Mouse (Mus musculus) lung, postnatal 14 days (tissue): ENCODE results near the gene Ephb1.
A peak's percentile ranks its signal among the peaks of the same experiment; 100 is the strongest.

Experiments used
- DNase-seq: peaks from one replicate; pipeline ENCODE4 v3.0.0; 2021

The Ephb1 gene

DNA sequence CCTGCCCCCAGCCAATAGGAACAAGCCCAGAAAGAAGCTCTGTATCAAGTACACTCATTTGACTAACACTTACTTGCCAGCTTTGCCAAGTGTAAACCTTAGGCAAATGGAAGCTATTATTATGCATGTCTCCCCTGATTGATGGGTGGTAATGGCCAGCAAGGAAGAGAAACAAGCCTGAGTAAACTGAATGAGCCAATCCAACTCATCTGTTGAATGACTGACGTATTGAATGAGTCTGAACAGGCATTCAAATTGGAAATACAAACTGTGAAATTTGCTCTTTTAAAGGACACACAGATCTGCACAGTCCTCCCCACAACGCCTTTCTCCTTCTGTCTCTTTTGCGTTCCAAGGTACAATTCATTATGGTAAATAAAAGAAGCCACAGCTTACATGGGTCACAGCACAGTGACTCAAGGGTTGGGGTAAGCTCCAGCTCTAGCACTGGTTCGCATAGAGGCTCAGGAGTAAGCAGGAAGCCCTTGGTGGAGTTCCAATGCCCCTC, 119.0 kb downstream of the Ephb1 start:
- DNase-seq = no peak

DNA sequence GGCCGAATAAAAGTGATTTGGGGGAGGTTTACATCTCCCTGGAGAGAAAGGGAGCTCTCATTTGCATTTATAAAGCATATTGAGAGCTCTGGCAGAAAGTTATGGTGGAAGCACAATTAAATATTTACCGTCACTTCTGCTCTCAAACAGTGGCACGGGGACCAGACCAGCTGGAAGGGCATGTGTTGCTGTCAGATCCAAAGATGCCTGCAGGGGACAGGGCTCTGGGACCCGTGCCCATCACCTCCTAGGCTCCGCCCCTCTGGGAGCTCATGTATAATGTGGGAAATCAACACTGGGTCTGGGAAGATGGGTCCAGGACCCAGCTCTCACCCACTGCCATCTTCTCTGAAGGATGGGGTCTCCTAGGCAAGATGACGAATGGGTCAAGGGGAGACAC, 123.2 kb downstream of the Ephb1 start:
- no peak for DNase-seq

DNA sequence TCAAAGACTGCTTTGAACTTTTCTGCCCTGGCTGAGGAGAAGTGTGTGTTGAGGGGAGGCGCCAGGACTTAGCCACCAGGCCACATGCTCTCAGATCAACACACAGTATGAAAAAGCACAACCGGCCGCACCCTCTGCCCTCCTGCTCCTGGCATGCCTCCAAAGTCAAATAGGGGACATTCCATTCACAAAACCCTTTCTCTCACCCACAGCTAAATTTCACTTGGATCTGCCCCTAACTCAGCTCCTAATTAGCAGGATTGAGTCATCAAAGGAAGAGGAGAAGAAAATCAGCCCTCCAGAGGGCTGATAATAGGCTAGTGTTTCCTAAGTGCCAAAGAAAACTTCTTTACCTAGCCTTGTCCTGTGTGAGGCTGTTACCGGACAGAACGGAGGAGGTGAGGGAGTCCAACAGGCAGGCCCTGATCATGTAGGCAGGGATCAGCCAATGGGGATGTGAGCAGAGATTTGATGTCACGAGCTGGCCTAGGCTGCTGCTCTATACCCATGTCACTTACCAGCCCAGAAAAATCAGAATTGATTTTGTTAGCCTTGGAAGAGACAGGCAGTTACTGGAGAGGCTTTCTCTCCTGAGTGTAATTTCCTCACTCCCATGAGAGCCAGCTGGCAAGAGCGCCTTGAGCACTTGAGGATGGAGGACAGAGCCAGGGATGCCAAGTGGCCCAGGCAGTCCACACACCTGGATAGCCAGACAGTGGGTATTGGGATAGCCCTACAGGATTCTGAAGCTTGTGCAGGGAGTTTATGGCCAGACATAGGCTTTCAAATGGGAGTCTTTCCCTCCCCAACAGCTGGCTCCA, 137.5 kb downstream of the Ephb1 start:
- DNase-seq = peak; percentile 34

DNA sequence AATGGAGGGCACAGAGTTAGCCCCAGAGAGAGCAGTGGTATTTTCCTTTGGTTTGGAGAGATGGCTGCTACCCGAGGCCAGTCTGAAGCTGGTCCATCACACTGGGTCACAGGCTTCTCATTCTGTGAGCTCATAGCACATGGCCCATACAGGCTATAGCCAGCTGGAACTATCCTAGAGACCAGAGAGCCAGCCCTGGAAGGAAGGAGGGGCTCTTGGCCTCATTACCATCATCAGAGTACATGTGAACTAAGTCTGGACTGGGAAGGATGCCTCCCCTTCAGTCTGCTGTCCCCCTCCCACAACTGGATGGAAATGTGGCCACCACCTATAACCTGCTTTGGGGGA, 142.5 kb downstream of the Ephb1 start:
- DNase-seq = no peak

DNA sequence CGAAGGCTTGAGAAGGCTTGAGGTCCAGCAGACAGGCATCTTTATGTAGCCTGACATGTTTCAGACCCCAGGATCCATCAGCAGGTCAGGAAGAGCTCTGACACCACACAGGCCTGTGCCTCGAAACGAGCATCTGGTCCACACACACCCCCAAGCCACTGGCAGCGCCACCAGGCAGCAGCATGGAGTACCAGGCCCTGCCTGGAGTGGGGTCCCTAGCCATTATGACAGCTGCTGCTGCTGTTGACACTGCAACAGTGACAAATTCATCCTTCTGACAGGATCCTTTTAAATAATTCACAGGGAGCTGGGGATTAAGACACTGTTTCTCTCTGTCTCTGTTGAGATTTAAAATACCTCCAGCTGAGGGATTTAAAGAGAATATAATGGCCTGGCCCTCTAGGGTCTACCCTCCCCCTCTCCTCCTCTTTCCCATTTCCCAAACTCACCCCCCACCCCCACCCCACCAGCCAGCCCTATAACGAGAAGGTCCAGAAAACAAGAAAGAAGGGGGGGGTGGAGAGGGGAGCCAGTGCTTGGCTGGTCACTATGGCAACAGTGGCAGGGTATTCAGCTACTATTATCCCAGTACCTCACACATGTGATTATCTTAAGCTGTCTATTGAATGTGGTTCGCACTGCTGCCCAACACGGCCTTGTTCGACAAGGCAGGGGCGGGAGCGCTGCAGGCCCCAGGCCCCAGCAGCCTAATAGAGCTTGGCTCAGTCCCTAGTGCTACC, 143.0 kb downstream of the Ephb1 start:
- no peak for DNase-seq

DNA sequence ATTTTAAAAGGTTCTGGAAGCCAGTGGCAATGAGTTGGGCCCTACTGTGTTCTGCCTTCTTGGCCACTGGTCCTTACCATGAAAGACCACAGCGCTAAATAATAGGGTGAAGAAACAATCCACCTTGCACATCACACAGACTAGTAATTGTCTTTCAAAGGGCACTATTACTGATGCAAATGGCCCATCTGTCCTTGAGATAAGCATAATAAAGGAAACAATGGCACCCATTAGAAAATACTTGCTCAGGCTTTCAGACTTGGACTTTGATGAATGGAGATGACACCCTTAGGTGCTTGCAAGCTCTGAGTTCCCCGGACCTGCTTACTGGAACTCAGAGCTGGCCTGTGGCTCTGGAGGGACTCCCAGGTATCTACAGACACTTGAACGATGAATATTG, 149.0 kb downstream of the Ephb1 start:
- no peak for DNase-seq

DNA sequence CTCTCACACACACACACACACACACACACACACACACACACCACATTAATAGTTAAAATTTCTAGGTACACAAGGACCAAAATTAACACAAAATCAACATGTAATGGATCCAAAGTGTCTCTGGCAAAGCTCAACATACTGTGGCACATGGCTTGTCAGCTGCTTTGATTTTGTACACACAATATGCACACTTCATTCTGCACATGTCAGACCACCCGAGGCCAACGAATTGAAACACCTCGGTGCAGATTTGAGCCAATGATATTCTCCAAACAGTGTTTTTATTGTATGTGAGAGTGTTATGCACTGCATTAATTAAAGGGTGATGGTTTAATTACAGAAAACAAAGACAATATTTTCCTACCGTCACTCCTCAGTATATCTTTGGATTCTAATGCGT, 152.6 kb downstream of the Ephb1 start:
- no peak for DNase-seq

DNA sequence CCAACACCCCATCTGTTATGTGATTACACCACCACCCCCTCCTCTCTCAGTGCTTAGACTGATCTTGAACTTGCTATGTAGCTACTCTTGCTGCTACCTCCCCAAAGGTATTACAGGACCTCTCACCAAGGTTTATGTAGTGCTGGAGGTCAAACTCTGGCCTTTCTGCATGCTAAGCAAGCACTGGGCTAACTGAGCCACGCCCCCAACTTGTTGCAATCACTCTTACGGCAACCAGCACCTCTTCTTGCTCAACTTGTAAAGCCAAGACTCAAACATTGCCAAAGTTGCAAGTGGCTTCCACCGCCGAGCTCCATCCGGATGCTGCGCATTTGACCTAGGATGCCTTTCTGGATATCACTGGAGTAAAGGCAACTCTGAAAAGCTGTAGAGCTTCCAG, 157.6 kb downstream of the Ephb1 start:
- DNase-seq = peak; percentile 47

DNA sequence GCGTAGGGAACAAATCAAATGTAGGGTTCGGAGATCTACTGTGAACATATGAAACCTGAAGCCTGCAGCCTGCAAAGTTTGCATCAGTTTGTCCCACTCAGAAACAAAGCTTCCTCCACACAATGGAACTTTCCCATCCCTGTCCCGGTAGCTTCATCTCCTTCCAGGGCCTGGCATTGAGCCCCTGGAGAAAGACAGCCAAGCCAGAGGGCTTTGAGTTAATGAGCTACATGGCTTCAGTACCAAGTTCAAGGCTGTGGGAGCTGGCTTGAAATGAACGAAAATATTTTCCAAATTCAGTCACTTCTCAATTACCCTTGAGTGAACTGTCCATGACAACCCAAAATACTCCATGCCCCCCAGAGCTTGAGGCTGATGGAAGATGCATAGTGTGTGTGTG, 160.4 kb downstream of the Ephb1 start:
- DNase-seq = peak; percentile 43

DNA sequence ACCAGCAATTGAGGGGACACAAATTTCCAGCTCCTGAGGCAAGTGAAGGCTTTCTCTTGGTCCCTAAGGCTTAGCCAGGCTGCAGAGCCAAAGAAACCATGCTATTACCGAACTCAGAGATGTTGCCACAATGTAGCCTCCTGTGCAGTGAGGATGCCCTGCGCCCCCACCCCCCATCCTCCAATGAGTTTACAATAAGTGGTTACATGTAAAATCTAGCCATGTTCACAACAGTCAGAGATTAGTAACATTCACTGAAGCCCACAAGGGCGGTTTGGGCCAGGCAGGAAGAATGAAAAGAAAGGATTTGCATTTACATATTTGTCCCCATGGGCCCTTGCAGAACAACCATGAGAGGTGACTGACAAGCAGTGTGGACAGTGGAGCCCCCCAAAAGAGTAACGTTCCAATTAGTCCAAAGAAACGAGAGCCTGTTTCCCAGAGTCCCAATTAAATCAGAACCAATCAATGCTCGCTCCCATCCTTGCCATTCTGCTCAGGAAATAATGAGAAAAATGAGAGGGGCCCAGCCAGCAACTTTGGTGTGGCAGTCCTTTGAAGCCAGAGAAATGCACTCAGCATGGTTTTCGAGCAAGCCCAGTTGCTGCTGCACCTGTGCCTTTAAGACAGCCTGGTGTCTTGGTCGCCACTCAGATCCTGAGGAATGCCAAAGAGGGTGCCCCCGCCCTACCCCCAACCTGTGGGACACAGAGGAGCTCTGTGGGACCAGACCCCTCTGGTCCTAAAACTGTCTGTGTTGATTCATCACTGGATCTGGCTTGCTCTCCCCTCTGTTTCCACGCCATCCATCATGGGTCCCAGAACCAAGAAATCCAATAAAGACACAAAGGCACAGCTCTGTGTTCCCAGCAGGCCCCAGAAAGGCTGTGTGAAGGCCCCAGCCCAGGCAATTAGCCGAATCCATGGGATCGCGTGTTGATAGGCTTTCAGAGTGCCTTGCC, 161.5 kb downstream of the Ephb1 start:
- DNase-seq = no peak

DNA sequence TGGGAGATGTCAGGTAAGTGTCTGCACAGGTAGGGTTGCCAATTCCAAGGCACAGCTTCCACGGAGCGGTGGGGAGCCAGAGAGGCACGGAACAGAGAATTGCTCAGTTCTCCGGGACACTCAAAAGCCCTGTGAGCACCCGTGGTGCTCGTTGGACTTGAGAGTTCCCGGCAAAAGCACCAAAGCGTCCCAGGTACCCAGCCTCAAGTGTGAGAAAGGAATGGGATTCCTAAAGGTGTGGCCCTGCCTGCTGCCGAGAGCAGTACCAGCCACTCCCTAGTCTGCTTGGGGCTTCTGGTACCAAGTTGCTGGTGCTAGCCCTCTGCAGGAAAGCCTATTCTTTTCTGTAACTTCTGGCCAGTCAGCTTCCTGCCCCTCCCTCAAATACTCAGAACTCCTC, 164.4 kb downstream of the Ephb1 start:
- DNase-seq = no peak

DNA sequence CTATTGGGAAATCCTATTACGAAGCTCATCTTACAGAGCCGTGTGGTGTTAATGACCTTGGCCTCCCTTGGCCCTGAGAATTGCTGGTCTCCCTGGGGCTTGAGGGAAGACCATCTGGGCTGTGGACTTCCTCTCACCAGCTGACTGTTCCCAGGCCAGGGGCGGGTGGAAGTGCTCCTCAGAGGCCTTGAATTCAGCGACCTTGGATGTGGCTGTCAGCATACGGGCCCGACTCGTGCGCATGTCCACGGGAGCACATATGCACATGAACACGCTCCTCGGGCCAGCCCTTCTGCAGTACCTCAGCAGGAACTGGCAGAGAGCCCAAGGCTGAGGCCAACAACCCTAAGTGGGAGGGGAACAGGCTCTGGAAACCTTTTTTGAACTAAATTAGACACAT, 165.1 kb downstream of the Ephb1 start:
- DNase-seq = peak; percentile 44

DNA sequence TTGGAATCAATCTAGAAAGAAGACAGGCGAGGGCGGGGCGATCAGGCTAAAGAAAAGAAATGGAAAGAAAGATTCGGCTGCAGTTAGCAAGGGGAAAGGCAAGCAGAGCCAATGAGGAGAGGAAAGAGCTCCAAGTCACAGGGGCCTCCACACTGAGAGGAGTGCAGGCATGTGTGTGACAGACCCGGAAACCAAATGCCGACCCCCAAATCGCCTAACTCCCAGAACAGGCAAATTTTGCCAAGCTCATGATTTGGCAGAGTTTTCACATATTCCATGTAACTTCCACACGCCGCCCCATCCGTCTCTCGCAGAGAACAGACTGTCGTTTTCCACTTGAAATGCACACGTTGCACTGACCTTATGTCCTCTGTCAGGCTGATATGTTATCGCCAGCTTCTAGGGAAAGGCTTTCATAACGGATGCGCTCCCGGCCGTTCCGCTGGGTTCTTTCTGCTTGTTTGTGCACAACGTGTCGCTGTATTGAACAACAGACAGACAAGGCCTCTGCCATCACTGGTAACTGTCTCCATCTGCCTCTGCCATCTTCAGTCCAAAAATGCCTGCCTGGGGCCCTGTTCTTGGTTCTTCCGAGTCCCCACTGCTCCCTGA, 170.7 kb downstream of the Ephb1 start:
- no peak for DNase-seq

DNA sequence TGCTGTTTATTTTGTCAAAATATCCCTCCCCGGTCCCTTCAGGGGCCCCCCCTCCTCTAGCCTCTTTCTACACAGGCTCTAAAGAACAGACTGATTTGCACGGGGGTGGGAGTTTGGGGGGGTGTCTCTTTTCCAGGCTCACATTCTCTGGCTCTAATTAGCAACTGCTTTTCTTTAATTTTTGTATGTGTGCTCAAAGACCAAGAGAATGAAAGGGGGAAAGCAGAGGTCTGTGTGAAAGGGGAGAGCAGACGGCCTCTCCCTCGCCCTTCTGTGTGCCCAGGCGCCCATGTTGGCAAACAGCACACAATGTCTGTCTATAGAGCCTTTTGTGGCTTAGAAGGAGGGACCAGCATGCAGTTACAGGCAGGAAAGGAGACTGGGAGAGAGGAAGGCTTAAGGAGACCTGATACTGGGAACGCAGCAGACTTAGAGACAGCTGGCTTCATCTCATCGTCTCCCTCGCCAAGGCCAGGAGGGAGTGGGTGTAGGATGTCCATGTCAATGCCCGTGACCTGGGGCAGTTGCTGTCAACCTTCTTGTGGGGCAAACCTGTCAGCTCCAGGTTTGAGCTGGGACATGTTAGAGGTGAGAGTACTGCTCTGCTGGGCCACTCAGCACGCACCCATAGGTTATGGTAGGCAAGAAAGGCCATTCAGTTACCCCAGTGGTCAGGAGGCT, 172.5 kb downstream of the Ephb1 start:
- no peak for DNase-seq

DNA sequence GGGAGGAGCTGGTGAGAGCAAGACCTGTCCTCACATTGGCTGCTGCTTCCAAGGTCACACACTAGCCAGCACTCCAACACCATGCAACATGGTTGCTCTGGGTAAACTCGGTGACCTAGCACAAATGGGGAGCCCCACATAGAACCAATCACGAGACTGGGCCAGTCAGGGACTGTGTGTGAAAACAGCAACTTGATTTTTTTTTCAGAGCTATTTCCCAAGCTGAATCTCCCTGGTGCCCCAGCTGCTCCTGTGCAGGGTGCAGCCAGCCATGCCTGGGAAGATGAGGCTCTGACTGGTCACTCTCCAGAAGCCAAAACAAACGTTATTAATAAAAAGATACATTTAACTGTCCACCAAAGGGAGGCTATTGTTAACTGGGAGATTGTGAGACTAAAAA, 173.2 kb downstream of the Ephb1 start:
- no peak for DNase-seq

DNA sequence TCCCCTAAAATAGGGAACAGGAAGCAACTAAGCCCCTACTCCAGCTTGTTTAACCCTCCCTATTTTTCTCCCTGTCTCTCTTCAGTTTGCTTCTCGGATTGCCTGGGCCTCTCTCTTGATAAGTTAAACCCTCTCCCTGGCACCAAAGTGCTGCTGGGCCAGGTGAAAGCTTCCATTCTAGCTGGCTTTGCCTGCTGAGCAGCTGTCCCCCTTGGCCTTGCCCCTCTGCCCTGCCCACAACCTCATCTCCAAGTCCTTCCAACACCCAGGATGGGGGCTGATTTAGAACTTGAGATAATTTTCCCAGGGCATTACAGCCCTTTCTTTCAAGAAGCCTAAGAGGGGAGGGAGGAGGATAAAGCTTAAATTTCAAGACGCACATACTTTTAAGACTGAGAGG, 174.0 kb downstream of the Ephb1 start:
- DNase-seq = no peak

DNA sequence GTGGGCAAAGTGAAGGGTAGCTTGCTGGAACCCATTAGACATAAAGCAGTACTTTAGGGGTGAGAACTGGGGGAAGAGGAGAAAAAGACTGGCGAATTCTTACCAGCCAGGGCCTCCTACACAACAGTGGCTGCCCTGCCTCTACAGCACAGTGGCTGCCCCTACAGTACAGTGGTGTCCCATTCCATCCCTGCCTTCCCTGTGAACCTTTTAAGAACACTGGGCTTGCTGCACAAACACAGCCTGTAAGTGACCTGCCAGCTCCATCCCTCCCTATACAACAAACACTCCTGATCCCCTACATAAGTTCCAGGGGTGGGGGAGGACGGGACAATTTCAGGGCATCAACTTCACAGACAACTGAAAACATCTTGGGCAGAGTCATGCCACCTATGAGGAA, 174.4 kb downstream of the Ephb1 start:
- no peak for DNase-seq

DNA sequence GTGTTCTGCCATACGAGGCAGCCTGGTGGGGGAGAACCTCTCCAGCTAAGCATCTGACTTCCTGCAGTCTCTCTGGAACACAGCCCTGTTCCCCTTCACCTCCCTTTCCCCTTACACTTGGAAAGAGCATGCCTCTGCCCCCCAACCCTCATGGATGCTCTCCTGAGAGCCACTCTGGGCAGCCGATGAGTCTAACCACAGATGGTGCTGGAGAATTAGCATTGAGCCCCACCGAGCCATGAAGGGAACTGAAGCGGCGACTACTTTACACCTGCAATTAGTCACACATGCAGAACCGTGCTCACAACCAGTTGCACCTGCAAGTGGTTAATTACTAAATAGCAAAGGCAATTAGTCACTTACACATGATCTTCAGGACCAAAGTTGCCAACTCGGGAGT, 184.8 kb downstream of the Ephb1 start:
- DNase-seq = no peak

DNA sequence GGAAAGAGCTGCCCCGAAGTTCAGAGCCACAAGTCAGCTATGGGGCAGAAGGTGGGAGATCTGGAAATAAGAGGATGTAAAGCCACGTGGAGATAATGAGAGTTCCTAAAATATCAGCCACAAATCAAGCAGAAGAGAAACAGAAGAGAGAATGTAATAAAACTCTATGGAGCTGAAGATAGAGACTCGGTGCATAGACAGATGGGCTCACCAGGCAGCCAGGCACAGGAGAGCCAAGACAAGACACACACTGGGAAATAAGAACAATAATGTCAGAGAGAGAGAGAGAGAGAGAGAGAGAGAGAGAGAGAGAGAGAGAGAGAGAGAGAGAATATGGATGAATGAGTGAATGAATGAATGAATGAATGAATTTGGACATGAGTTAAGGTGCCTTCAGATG, 198.6 kb downstream of the Ephb1 start:
- no peak for DNase-seq

DNA sequence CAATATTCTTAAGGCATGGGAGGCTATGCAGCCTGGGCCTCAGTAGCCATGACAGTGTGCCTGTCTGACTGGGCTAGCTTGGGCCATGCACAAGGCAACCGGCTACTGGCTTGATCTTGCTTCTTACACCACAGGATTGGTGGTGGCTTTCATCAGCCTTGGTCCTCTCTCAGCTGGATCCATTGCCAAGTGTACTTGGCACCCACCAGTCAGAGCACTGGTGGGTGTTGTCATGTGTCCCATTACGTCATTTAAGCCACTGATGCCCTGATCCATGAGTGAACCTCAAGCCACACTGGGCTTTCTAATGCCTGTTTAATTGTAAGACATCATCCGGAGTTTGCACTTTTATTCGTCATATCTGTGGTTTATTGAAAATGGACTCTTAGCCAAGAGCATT, 215.3 kb downstream of the Ephb1 start:
- no peak for DNase-seq

DNA sequence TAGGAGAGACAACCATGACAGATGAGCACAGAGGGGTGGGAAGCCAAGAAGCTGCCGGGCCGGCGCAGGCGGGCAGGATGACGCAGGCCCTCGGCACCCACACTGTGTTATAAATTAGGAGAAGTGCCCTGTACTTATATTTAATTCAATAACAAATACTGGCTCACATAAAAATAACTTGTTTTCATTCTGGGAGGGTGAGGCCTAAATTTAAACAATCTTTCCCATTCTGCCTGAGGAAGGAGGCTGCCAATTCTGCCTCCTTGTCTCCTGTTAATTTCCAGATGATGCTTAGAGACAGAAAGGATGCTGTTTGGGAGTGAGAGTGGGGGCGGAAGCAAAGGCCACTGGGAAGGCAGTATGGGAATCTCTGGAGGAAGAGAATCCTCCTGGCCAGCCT, 215.8 kb downstream of the Ephb1 start:
- DNase-seq = no peak

DNA sequence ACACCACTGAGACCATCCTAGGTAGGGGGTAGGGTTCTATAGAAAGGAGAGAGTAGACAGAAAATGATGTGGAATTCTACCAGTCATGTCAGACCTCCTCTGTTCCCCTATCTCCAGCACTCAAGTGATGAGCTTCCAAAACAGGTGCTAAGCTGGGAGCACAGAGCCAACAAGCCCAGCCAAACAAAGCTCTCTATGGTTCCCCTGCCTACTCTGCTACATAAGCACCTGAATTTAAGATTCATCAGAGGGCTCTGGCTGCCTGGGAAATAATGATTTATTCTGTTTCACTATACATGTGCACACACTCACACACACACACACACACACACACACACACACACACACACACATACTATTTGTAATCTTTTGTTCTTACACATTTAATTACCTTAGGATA, 216.3 kb downstream of the Ephb1 start:
- no peak for DNase-seq
